Mouse (Mus musculus) embryo, embryonic 11.5 days (tissue): ENCODE measurements at regions not wholly inside any gene's neighbourhood (a gene's known extent, or its start where the extent isn't known, plus 50 kb on each side); places are given as distances from the start of the nearest gene placed in this dataset.

Experiments used
- DNase-seq: peaks from one replicate; pipeline ENCODE4 v3.0.0-alpha.2; 2012; ENCODE audit warnings: low read depth, low spot score

DNA sequence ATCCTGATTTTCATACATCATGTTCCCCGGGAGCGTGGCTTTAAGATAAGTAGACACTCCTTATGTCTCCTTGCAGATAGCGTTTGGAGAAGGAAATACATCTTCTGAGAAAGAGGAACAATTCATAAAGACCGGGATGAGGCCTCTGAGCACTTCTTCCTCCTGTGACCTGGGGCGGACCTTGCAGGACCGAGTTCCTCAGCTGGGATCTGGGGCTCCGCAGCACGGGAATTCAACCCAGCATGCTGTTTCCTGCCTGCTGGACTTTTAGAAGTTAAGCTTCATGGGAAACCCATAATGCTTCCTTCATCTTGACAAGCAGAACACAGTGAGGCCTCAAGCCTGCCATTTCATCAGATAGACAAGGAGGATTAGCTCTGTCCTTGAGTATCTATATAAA is 491.4 kb downstream of the Fam19a5 start:
- no peak for DNase-seq

- DNase-seq, result no peak
Observed at GRCm38 (mm10) chr15:88036146-88037000, 492.3 kb downstream of the Fam19a5 start.

- DNase-seq, result no peak
Observed at GRCm38 (mm10) chr15:88037606-88038005, 493.5 kb downstream of the Fam19a5 start.

DNA sequence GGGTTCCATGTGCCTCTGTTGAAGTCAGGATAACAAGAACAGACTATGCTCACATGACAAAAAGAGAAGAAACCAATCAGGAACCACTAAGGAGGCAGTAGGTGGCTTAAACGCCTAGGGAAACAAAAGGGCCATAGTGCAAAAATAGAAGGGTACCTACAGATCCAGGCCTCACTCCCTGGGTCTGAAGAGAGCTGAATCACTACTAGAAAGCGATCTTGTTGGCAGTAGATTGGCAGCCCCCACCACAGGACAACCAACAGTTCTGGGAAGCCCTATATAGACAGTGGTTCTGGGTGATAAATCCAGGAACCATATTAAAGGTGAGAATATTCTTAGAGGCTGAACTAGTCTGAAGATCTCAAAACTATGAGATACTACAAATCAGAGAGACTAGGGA is 498.7 kb downstream of the Fam19a5 start:
- no peak for DNase-seq

- no peak for DNase-seq
Observed at GRCm38 (mm10) chr15:88058071-88058470, 514.0 kb downstream of the Fam19a5 start.

DNA sequence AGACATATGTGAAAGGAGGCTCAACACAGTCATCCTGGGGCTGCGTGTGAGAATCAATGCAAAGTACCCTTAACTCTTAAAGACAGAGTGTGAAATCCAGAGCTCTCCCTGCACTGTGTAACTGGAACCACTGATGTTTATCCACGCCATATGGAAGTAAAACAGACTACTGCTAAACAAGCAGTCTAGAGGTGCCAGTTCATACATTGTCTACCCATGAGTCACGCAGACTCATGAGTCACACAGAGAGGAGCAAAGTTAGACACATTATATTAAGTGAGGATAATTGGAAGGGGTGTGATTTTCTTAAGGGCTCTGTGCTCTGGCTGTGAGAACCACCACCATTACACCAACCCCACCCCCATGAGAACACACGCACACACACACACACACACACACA is 516.8 kb downstream of the Fam19a5 start:
- DNase-seq, result no peak

DNA sequence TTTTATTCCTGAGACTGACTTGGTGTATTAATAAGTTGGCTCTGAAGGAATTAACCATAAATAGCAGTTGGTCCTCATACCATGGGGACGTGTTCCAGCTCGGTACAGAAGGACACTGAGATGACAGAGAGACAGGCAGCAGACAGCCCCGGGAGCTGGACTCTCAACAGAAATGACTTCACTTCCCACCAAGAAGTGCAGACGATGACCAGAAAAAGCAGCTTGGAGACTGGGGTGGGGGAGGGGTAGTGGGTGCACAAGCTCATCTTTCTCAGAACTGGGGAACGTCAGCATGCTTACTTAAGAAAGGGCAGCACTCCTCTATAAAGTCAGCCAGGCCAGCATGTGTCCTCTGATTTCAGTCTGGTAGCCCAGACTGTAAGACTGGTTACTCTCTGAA is 518.9 kb downstream of the Fam19a5 start:
- no peak for DNase-seq

- no peak for DNase-seq
Observed at GRCm38 (mm10) chr15:88068476-88068875, 524.4 kb downstream of the Fam19a5 start.

DNA sequence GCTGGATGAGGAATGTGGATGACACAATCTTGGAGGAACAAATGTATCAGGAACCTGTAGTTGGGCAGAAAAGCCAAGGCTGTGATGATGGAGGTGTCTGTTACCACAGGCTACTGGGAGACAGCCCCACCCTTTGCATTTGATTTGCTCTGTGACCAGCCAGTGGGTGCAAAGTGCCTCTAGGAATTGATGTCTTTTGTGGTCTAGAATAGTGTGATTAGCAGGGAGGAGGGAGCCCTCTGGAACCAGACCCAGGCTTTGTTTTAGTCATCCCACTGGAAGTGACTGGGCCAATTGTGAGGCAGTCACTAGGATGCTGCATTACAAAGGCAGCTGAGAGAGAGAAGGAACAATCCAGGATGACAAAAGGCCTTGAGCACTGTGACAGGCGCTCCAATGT is 527.4 kb upstream of the Zdhhc25 start:
- no peak for DNase-seq

GRCm38 (mm10) chr15:88083911-88084310 is 516.2 kb upstream of the Zdhhc25 start:
- no peak for DNase-seq

GRCm38 (mm10) chr15:88085631-88086030 is 514.5 kb upstream of the Zdhhc25 start:
- DNase-seq, result no peak

DNA sequence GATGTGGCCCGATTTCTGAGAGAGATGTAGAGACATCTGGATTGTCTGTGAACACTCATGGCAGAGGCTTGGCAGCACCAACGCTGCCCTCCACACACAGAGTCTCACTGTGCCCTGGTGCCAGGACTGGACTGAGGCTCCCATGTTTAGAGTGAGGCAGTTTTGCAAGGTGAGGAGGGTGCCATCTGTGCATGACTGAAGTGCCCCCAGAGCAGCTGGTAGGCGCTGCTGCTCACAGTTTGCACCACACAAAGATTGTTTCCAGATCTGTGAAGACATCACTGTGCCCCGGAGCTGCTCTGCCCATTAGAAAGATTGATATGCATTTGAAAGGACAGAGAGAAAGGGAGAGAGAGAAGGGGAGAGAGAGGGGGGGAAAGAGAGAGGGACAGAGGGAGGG is 510.6 kb upstream of the Zdhhc25 start:
- no peak for DNase-seq

GRCm38 (mm10) chr15:88091390-88091789 is 508.7 kb upstream of the Zdhhc25 start:
- DNase-seq, result no peak

DNA sequence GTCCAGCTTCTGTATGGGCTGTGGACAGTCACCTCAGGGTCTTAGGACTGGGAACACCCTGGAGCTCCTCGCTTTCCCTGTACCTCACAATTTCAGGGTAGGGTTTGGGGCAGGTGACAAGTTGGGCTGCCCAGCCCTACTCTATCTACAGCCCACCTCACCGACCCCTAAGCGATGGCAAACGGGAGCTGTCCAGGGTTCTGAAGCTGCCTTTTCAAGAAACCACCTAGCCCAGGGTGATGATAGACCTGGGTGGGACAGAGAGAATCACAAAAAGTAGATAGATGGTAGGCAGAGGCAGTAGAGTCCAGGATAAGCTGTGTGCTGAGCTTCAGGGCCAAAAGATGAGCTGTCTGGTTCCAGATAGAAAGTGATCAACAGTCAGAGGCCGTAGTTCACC is 479.7 kb upstream of the Zdhhc25 start:
- DNase-seq, result peak; percentile 24

GRCm38 (mm10) chr15:88123907-88124523 is 476.1 kb upstream of the Zdhhc25 start:
- DNase-seq, result no peak

DNA sequence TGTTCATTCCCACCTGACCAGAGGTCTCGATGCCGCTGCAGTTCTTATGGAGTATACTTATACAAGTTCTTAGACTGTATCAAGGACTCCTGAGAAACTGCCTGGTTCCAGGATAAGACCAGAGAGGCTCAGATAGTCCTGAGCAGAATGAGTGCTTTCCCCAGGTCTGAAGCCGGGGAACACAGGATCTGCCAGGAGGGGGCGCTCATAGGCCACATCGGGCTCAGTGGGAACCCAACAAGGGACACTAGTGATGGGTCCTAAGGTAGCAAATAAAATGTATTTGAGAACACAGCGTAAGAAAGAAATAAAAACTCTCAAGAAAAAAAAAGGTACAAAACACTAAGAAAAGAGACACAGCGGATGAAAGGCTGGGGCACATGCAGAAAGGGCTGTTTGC is 454.0 kb upstream of the Zdhhc25 start:
- DNase-seq, result peak; percentile 9

DNA sequence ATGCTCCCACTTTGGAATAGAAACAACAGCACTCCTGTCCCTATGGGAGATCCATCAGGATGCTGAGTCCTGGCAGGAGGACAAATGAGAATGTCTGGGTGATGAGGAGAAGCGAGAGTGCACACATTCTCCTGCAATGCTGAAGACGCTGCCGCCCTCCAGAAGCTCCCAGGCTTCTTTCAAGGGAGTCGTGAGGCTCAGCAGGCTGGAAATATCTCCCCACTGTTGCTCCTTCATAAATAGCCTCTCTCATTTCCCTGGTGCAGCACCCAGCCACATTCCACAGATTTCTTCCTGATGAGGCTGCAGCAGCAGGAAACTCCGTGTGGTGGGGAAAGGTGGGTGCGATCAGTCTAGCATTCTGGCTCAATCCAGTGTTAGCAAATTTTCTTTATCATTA is 448.9 kb upstream of the Zdhhc25 start:
- DNase-seq, result no peak

- DNase-seq, result no peak
Observed at GRCm38 (mm10) chr15:88159618-88160170, 440.4 kb upstream of the Zdhhc25 start.

GRCm38 (mm10) chr15:88160291-88160690 is 439.8 kb upstream of the Zdhhc25 start:
- DNase-seq, result no peak

DNA sequence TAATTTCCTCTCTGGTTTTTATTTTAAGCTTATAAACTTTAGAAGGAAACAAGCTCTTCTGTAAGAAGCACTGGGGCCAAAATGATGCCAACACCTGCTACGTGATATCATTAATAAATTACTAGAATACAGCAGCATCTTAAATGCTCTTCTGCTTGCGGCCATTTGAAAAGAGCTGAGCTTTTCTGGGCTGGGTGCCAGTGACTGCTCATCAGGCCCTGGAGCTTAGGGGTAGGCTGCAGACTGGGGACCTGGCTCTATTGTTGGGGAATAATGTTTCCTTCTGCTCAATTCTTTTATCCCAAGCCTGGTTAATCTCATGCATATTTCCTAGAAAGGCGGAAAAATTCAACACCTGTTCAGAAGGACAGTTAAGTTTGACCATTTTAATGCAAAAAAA is 436.7 kb upstream of the Zdhhc25 start:
- DNase-seq, result no peak

GRCm38 (mm10) chr15:88174326-88174725 is 425.8 kb upstream of the Zdhhc25 start:
- peak; percentile 35 for DNase-seq

GRCm38 (mm10) chr15:88175991-88176390 is 424.1 kb upstream of the Zdhhc25 start:
- no peak for DNase-seq

DNA sequence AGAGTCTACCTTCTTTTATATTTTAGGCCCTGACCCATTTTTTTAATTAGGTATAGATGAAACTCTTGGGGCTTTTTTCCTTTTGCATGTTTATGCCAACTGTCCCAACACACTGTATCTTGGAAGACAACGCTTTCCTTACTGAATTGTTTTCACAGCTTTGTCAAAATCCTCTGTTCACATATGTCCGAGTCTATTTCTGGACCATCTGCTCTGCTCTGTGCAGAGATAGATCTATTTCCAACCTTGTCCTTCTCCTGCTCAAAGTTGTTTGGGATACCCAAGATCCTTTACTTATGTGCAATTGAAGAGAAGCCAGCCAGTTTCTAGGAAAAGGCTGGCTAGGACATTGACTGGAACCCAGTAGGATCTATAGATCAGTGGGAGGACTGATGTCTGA is 403.6 kb upstream of the Zdhhc25 start:
- DNase-seq, result no peak
